8 mouse cellular contexts compared by ENCODE assay signal in the genomic region with DNA sequence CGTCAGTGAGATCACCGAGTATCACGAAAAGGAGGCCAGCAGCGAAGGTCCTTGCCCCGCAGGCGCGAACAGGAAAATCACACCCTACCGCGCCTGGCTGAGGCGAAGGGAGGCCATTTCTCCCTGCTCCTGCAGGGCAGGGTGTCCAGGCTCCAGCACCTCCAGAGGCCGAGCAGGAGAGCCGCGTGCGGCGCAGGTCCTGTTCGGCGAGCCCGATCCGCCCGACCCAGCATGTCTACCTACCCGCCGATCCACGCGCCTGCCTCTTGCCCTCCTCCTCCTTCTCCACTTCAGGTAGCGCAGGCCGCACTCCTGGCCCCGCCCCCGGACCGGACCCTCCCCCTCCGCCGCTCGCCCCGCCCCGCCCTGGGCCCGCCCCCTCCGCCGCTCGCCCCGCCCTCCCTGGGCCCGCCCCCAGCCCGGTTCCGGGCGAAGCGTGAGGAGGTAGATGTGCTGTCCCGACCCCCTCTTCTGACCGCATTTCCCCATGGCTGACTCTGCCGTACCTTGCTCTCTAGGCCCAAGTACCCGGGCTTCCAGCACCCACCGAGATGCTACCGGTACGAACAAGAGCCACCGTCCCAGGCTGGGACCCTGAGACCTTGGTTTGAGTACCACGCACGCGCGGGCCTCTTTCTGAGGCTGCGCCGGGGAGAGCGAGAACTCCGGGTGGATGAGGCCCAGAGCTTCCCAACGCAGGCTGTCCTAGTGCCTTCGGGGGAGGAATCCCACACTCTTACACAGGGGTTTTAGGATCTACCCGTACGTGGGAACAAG. TPM values are rescaled to one million over a fixed set of nuclear protein-coding genes. Genes with fewer than 3 reads are reported as not detected.
DNase-seq lines count a peak whose midpoint lies in the region; ATAC-seq lines count a peak whose summit lies in the region.

A gene (plus strand): TSS at position 73 of the 777 bp plus-strand sequence.
A gene (minus strand): TSS at position 588 of the 777 bp plus-strand sequence.

- DNase-seq in T-cell, adult 2 months (ENCODE audit: low spot score), result peak; percentile 83
- peak; percentile 87 for DNase-seq in cerebellum, postnatal 36 days
- DNase-seq in frontal cortex, postnatal 36 days (ENCODE audit: low spot score in 2 of 2), result peak; percentile 86
- DNase-seq in left cerebral cortex, adult 11 months (ENCODE audit: low spot score), result peak; percentile 78
- peak; percentile 89 to 91 for DNase-seq in lung, postnatal 4 days
- DNase-seq in retina, postnatal 7 days (ENCODE audit: low read depth, low spot score), result peak; percentile 76
- peak; percentile 85 for DNase-seq in urinary bladder, adult 2 months (ENCODE audit: low spot score)

- peaks cover 11% of the 10 kb centered on the region for H3K4me1 ChIP-seq in hindbrain, embryonic 15.5 days (replicated peaks)

- peaks cover 9% of the 10 kb centered on the region for H3K36me3 ChIP-seq in hindbrain, embryonic 15.5 days

- under 1% methylated on average over 55 of the region's 64 CpGs for WGBS in hindbrain, embryonic 15.5 days

- ATAC-seq in hindbrain, embryonic 15.5 days (ENCODE audit: low FRiP score, low read depth), result peak; percentile 98

- H3K4me2 ChIP-seq in hindbrain, embryonic 15.5 days, result peak within 1 kb of the TSS; percentile 78

- peak within 1 kb of the TSS; percentile 88 for H3K9ac ChIP-seq in hindbrain, embryonic 15.5 days

- peak within 1 kb of the TSS; percentile 93 for H3K27ac ChIP-seq in hindbrain, embryonic 15.5 days (replicated peaks)

- no peaks in the 10 kb centered on the region for H3K9me3 ChIP-seq in hindbrain, embryonic 15.5 days

- no peaks in the 10 kb centered on the region for H3K27me3 ChIP-seq in hindbrain, embryonic 15.5 days

- H3K4me3 ChIP-seq in hindbrain, embryonic 15.5 days, result peak within 1 kb of the TSS; percentile 63

RNA-seq across cellular contexts. Expression of the first gene that starts in this region (rescaled TPM):
- polyA plus RNA-seq in hindbrain, embryonic 15.5 days (2015; fragmentation: Nextera tagmentation; extraction: Ambion mirVana), result 21.9 and 22.9 TPM in 2 replicates
- 13.5 and 15.1 TPM in 2 replicates for polyA plus RNA-seq in urinary bladder, adult 2 months (2012; rRNA removed)

RNA-seq across cellular contexts. Expression of the second gene that starts in this region (rescaled TPM):
- 30.2 and 32.9 TPM in 2 replicates for polyA plus RNA-seq in hindbrain, embryonic 15.5 days (2015; fragmentation: Nextera tagmentation; extraction: Ambion mirVana)
- 6.5 and 8.0 TPM in 2 replicates for polyA plus RNA-seq in urinary bladder, adult 2 months (2012; rRNA removed)

Comparison
In these comparisons a context has a peak if more than half of its experiments do, and no peak if none do; other contexts are left out.
1. Peak in every context shown above with its lines: DNase-seq, ATAC-seq, H3K4me3 ChIP-seq and H3K27ac ChIP-seq.